Mouse (Mus musculus): ENCODE measurements around the gene Olfr924.
A peak's percentile ranks its signal among the peaks of the same experiment; 100 is the strongest.
"Not testable (repeated sequence)": the region's sequence is repeated elsewhere in the genome, so short reads cannot be mapped to it uniquely, and the experiment has no call there.

Gene Olfr924

DNA sequence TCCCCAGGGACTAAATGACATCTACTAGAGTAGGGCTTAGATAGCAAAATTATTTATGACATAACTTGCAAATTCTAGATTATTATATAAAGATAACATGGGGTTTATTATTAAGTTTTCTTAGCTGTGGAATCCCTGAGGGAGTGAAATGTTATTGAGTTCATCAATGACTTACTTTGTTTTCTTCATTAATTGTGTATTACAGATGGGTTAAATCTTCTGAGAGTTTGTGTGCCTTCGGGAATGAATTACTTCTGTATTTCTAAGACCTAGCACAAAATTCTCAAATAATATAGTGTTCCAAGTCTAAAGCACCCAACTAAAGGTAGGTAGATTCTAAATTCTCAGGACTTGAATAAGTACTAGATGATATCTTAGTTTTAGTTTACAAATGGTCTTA lies at the start of gene Olfr924:
Gene Olfr924, plus strand, starts transcription at position 301 of the 400 bp plus-strand sequence.
- no peak for DNase-seq (ENCODE audit: low spot score in 2 of 2)

GRCm38 (mm10) chr9:38805696-38806095 lies 38.6 kb upstream of the Olfr924 start:
- DNase-seq (ENCODE audit: low spot score in 2 of 2): peak in 1 of 2 experiments; percentile 3

DNA sequence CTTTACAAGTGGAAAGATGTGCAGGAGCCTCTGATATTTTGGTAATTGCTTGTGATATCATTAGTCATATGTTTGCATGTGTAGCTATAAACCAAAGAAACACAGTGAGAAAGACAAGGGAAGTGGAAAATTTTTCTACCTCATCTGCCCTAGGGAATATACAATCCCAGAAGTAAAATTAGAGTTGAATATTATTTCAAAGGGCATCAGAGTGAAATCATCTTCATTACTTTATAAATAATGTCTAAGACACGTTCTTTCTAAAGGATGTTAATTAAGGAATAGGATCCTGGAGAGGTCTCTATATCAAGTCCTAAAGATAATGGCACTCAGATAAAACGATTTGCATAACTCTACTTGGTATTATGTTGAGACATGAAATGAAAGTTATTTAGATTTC lies 29.9 kb upstream of the Olfr924 start, which contains the start of gene Olfr922:
Gene Olfr922, plus strand, starts transcription at position 301 of the 400 bp plus-strand sequence.
- DNase-seq (ENCODE audit: low spot score in 2 of 2): no peak

- DNase-seq (ENCODE audit: low spot score in 2 of 2): no peak
Measured at GRCm38 (mm10) chr9:38815458-38815986, 28.7 kb upstream of the Olfr924 start.

GRCm38 (mm10) chr9:38826245-38826644 lies 18.0 kb upstream of the Olfr924 start, which contains the start of gene Olfr923:
Gene Olfr923, plus strand, starts transcription at chr9:38826545.
- DNase-seq (ENCODE audit: low spot score in 2 of 2): no peak

GRCm38 (mm10) chr9:38833027-38833426 lies 11.2 kb upstream of the Olfr924 start:
- DNase-seq (ENCODE audit: low spot score in 2 of 2): no peak

DNA sequence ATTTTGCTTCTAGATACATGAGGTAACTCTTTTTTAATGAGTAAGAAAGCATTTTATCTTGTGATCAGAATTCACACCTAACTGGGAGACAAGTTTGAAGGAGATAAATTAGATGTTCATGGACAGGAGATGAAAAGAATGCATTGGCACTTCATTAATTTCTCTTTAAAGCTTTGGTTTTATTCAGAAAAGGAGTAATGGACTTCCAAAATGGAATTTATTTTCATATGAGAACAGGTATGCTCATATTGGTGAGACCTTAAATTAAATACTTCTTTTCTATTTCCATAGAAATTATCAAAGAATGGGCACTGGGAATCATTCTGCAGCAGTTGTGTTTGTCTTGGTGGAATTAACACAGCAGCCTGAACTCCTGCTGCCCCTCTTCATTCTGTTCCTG lies 10.5 kb downstream of the Olfr924 start, which contains the start of gene Olfr26:
Gene Olfr26, plus strand, starts transcription at position 301 of the 400 bp plus-strand sequence.
- DNase-seq (ENCODE audit: low spot score in 2 of 2): no peak

GRCm38 (mm10) chr9:38874880-38875279 lies 30.6 kb downstream of the Olfr924 start:
- not testable (repeated sequence) for DNase-seq (ENCODE audit: low spot score in 2 of 2)

GRCm38 (mm10) chr9:38876826-38877225 lies 32.6 kb downstream of the Olfr924 start, which contains the start of gene Olfr926:
Gene Olfr926, plus strand, starts transcription at chr9:38877126.
- no peak for DNase-seq (ENCODE audit: low spot score in 2 of 2)
